Mouse (Mus musculus) forebrain, embryonic 15.5 days (tissue): Measurements from ENCODE around the gene Bdkrb2. TPM values are rescaled to one million over a fixed set of nuclear protein-coding genes. Genes with fewer than 3 reads are reported as not detected.

Source experiments
- ATAC-seq: fragments of 200-750 bp; cut with Nextera tagmentation; replicated peaks from 2 replicates; pipeline ENCODE4 v1.8.0; 2017; ENCODE audit warnings: mild to moderate bottlenecking, moderate TSS enrichment, moderate library complexity
- H3K27ac ChIP-seq: fragments of 300-500 bp; sonication (generic); replicated peaks from 2 replicates; pipeline ENCODE4 v1.5.1; 2015; ENCODE audit warnings: mild to moderate bottlenecking, inconsistent platforms
- H3K27me3 ChIP-seq: fragments of 300-500 bp; sonication (generic); 2 replicates; pipeline ENCODE4 v1.6.1; 2015; ENCODE audit warnings: inconsistent platforms
- H3K36me3 ChIP-seq: fragments of 300-500 bp; sonication (generic); 2 replicates; pipeline ENCODE4 v1.6.1; 2015; ENCODE audit warnings: mild to moderate bottlenecking, inconsistent platforms
- H3K4me1 ChIP-seq: fragments of 300-500 bp; sonication (generic); 2 replicates; pipeline ENCODE4 v1.6.1; 2015; ENCODE audit warnings: inconsistent platforms
- H3K4me2 ChIP-seq: fragments of 300-500 bp; sonication (generic); replicated peaks from 2 replicates; pipeline ENCODE4 v1.6.1; 2015; ENCODE audit warnings: mild to moderate bottlenecking, inconsistent platforms
- H3K4me3 ChIP-seq: fragments of 300-500 bp; sonication (generic); 2 replicates; pipeline ENCODE4 v1.5.1; 2015; ENCODE audit warnings: mild to moderate bottlenecking, inconsistent platforms
- H3K9ac ChIP-seq: fragments of 300-500 bp; sonication (generic); replicated peaks from 2 replicates; pipeline ENCODE4 v1.6.1; 2015; ENCODE audit warnings: mild to moderate bottlenecking, inconsistent platforms
- H3K9me3 ChIP-seq: fragments of 300-500 bp; sonication (generic); 2 replicates; pipeline ENCODE4 v1.6.1; 2016; ENCODE audit warnings: inconsistent platforms
- WGBS: fragments of 180-500 bp; shearing (Covaris S2); methylation state at CpG from one replicate; pipeline ENCODE4 v1.1.7; 2015; ENCODE audit warnings: mixed read lengths; 5-methylcytosine and 5-hydroxymethylcytosine counted together
- polyA plus RNA-seq: library from polyadenylated mRNA; unstranded; fragments of >200 nt; fragmentation: Nextera tagmentation; extraction: Ambion mirVana; gene quantifications from 2 replicates; pipeline ENCODE4 v1.2.1, GENCODE M21; 2015

Bdkrb2 gene
- polyA plus RNA-seq, 1 experiment from 2014 or later: 0.64 TPM

- WGBS: 31% methylated on average over 6 of the region's 6 CpGs
- H3K27me3 ChIP-seq: no peaks in the 10 kb centered on the region
- 0 out of 2 replicates have a peak, but pooled peaks have one; percentile 26 for ATAC-seq
- no peaks in the 10 kb centered on the region for H3K9me3 ChIP-seq
- peaks cover 4% of the 10 kb centered on the region for H3K4me1 ChIP-seq
- H3K36me3 ChIP-seq: no peaks in the 10 kb centered on the region
- no peak overlapping the region for H3K4me2 ChIP-seq
- H3K27ac ChIP-seq: no peak overlapping the region
- H3K9ac ChIP-seq: no peak overlapping the region
- H3K4me3 ChIP-seq: no peak overlapping the region
Observed at GRCm38 (mm10) chr12:105601586-105601985, 38.6 kb downstream of the Bdkrb2 start.

GRCm38 (mm10) chr12:105602581-105603210 is 39.7 kb downstream of the Bdkrb2 start, which contains the start of gene Bdkrb1:
Bdkrb1 (plus strand) TSS chr12:105603085.
- no peaks in the 10 kb centered on the region for H3K9me3 ChIP-seq
- H3K4me2 ChIP-seq: no peak within 1 kb of the TSS
- no peaks in the 10 kb centered on the region for H3K36me3 ChIP-seq
- 84% methylated on average over 11 of the region's 11 CpGs for WGBS
- no peak within 1 kb of the TSS for H3K4me3 ChIP-seq
- no peak within 1 kb of the TSS for H3K27ac ChIP-seq
- peaks cover 4% of the 10 kb centered on the region for H3K4me1 ChIP-seq
- no peak for ATAC-seq
- no peak within 1 kb of the TSS for H3K9ac ChIP-seq
- H3K27me3 ChIP-seq: no peaks in the 10 kb centered on the region

GRCm38 (mm10) chr12:105603904-105604303 is 40.9 kb downstream of the Bdkrb2 start:
- WGBS: 90% methylated on average over 11 of the region's 11 CpGs
- Histone ChIP-seq H3K4me2 (no peak overlapping the region), H3K9me3 (no peaks in the 10 kb centered on the region), H3K36me3 (no peaks in the 10 kb centered on the region), H3K27me3 (no peaks in the 10 kb centered on the region), H3K9ac (no peak overlapping the region), H3K27ac (no peak overlapping the region), H3K4me1 (peaks cover 4% of the 10 kb centered on the region), H3K4me3 (no peak overlapping the region)
- no peak for ATAC-seq

GRCm38 (mm10) chr12:105605212-105605611 is 42.2 kb downstream of the Bdkrb2 start:
- H3K27ac ChIP-seq: no peak overlapping the region
- no peak for ATAC-seq
- no peaks in the 10 kb centered on the region for H3K27me3 ChIP-seq
- no peak overlapping the region for H3K4me3 ChIP-seq
- H3K4me1 ChIP-seq: peaks cover 4% of the 10 kb centered on the region
- H3K9me3 ChIP-seq: no peaks in the 10 kb centered on the region
- no peak overlapping the region for H3K4me2 ChIP-seq
- no peaks in the 10 kb centered on the region for H3K36me3 ChIP-seq
- H3K9ac ChIP-seq: no peak overlapping the region
- WGBS: 7% methylated on average over 8 of the region's 8 CpGs

- no peaks in the 10 kb centered on the region for H3K27me3 ChIP-seq
- H3K4me1 ChIP-seq: no peaks in the 10 kb centered on the region; the same call in 1 of the 2 replicates
- H3K9ac ChIP-seq: no peak overlapping the region
- 85% methylated on average over 4 of the region's 4 CpGs for WGBS
- H3K9me3 ChIP-seq: no peaks in the 10 kb centered on the region
- no peaks in the 10 kb centered on the region for H3K36me3 ChIP-seq
- H3K4me2 ChIP-seq: no peak overlapping the region
- no peak overlapping the region for H3K4me3 ChIP-seq
- ATAC-seq: no peak
- no peak overlapping the region for H3K27ac ChIP-seq
Observed at GRCm38 (mm10) chr12:105606881-105607280, 43.9 kb downstream of the Bdkrb2 start.

- Histone ChIP-seq H3K27me3 (no peaks in the 10 kb centered on the region), H3K4me3 (no peak overlapping the region), H3K4me1 (no peaks in the 10 kb centered on the region; the same call in 1 of the 2 replicates), H3K4me2 (no peak overlapping the region), H3K27ac (no peak overlapping the region), H3K36me3 (peaks cover 10% of the 10 kb centered on the region), H3K9me3 (no peaks in the 10 kb centered on the region), H3K9ac (no peak overlapping the region)
- ATAC-seq: no peak
- 92% methylated on average over 2 of the region's 2 CpGs for WGBS
Observed at GRCm38 (mm10) chr12:105611045-105611444, 48.0 kb downstream of the Bdkrb2 start.

GRCm38 (mm10) chr12:105611748-105612147 is 48.7 kb downstream of the Bdkrb2 start:
- H3K27ac ChIP-seq: no peak overlapping the region
- H3K27me3 ChIP-seq: no peaks in the 10 kb centered on the region
- H3K36me3 ChIP-seq: peaks cover 16% of the 10 kb centered on the region
- no peak overlapping the region for H3K4me3 ChIP-seq
- no peak overlapping the region for H3K9ac ChIP-seq
- 11% methylated on average over 7 of the region's 7 CpGs for WGBS
- H3K4me1 ChIP-seq: no peaks in the 10 kb centered on the region; the same call in 1 of the 2 replicates
- ATAC-seq: peak; percentile 72
- H3K4me2 ChIP-seq: no peak overlapping the region
- H3K9me3 ChIP-seq: no peaks in the 10 kb centered on the region

- no peaks in the 10 kb centered on the region for H3K9me3 ChIP-seq
- no peak for ATAC-seq
Observed at GRCm38 (mm10) chr12:105613559-105613958, 50.5 kb downstream of the Bdkrb2 start.

GRCm38 (mm10) chr12:105622048-105622447 is 59.0 kb downstream of the Bdkrb2 start:
- Histone ChIP-seq H3K4me3 (no peak overlapping the region), H3K36me3 (peaks cover 67% of the 10 kb centered on the region), H3K27ac (no peak overlapping the region), H3K4me1 (no peaks in the 10 kb centered on the region), H3K9me3 (no peaks in the 10 kb centered on the region), H3K9ac (no peak overlapping the region), H3K27me3 (no peaks in the 10 kb centered on the region), H3K4me2 (no peak overlapping the region)
- no peak for ATAC-seq
- WGBS: 95% methylated on average over 7 of the region's 7 CpGs

More at GRCm38 (mm10) chr12:105613559-105613958, 50.5 kb downstream of the Bdkrb2 start:
- Histone ChIP-seq H3K36me3 (peaks cover 33% of the 10 kb centered on the region), H3K4me3 (no peak overlapping the region), H3K27me3 (no peaks in the 10 kb centered on the region), H3K4me1 (no peaks in the 10 kb centered on the region; the same call in 1 of the 2 replicates), H3K4me2 (no peak overlapping the region), H3K9ac (no peak overlapping the region), H3K27ac (no peak overlapping the region)
- 91% methylated on average over 10 of the region's 10 CpGs for WGBS

- Histone ChIP-seq H3K36me3 (peaks cover 60% of the 10 kb centered on the region), H3K9ac (no peak overlapping the region), H3K27me3 (no peaks in the 10 kb centered on the region), H3K4me3 (no peak overlapping the region), H3K4me1 (no peaks in the 10 kb centered on the region), H3K9me3 (no peaks in the 10 kb centered on the region), H3K4me2 (no peak overlapping the region), H3K27ac (no peak overlapping the region)
- WGBS: 61% methylated on average over 12 of the region's 12 CpGs
- no peak for ATAC-seq
Observed at GRCm38 (mm10) chr12:105622981-105623539, 60.0 kb downstream of the Bdkrb2 start.

GRCm38 (mm10) chr12:105625798-105626197 is 62.8 kb downstream of the Bdkrb2 start:
- H3K4me3 ChIP-seq: no peak overlapping the region
- H3K4me2 ChIP-seq: no peak overlapping the region
- no peak for ATAC-seq
- no peak overlapping the region for H3K9ac ChIP-seq
- H3K36me3 ChIP-seq: peaks cover 47% of the 10 kb centered on the region
- WGBS: 81% methylated on average over 7 of the region's 7 CpGs
- no peaks in the 10 kb centered on the region for H3K27me3 ChIP-seq
- no peaks in the 10 kb centered on the region for H3K9me3 ChIP-seq
- H3K4me1 ChIP-seq: no peaks in the 10 kb centered on the region
- H3K27ac ChIP-seq: no peak overlapping the region

- H3K4me2 ChIP-seq: no peak overlapping the region
- no peaks in the 10 kb centered on the region for H3K4me1 ChIP-seq
- WGBS: 95% methylated on average over 13 of the region's 13 CpGs
- H3K9ac ChIP-seq: no peak overlapping the region
- peaks cover 59% of the 10 kb centered on the region for H3K36me3 ChIP-seq
- ATAC-seq: no peak
- no peak overlapping the region for H3K27ac ChIP-seq
- H3K27me3 ChIP-seq: no peaks in the 10 kb centered on the region
- no peaks in the 10 kb centered on the region for H3K9me3 ChIP-seq
- H3K4me3 ChIP-seq: no peak overlapping the region
Observed at GRCm38 (mm10) chr12:105634374-105635067, 71.5 kb downstream of the Bdkrb2 start.
